Mouse (Mus musculus): ENCODE results near the gene Vmn2r65.

- no peak for TF ChIP-seq CTCF (IDR thresholded peaks at IDR 0.05 in 2 of 3, conservative IDR thresholded peaks at IDR 0.05 in 1 of 3; ENCODE audit: control insufficient read depth in 1 of 3, insufficient read depth in 1 of 3, low read depth in 2 of 3, low read length in 3 of 3, poor library complexity in 1 of 3, severe bottlenecking in 1 of 3)
- no peak for TF ChIP-seq POLR2A (IDR thresholded peaks at IDR 0.05; ENCODE audit: control insufficient read depth in 1 of 2, insufficient read depth in 1 of 2, low read depth in 1 of 2, low read length in 2 of 2, poor library complexity in 1 of 2)
- no peak for TF ChIP-seq ETS1 (IDR thresholded peaks at IDR 0.05; ENCODE audit: low read depth, low read length)
- no peak for TF ChIP-seq POLR2AphosphoS2 (IDR thresholded peaks at IDR 0.05; ENCODE audit: low read length)
- no peak for TF ChIP-seq MYC (IDR thresholded peaks at IDR 0.05; ENCODE audit: low read depth, low read length)
- TF ChIP-seq CHD2 (IDR thresholded peaks at IDR 0.05; ENCODE audit: low read length) = no peak
- no peak for TF ChIP-seq NRF1 (IDR thresholded peaks at IDR 0.05; ENCODE audit: insufficient read depth, low read depth, low read length, poor library complexity, severe bottlenecking)
- TF ChIP-seq POLR2AphosphoS5 (IDR thresholded peaks at IDR 0.05; ENCODE audit: borderline replicate concordance, low read depth, low read length) = no peak
- no peak for TF ChIP-seq USF1 (IDR thresholded peaks at IDR 0.05; ENCODE audit: low read depth, low read length)
- TF ChIP-seq EP300 (IDR thresholded peaks at IDR 0.05; ENCODE audit: low read depth in 1 of 2, low read length in 2 of 2) = no peak
- TF ChIP-seq RAD21 (IDR thresholded peaks at IDR 0.05; ENCODE audit: low read depth, low read length) = no peak
- no peak for TF ChIP-seq TCF12 (IDR thresholded peaks at IDR 0.05; ENCODE audit: low read depth, low read length)
- TF ChIP-seq GABPA (IDR thresholded peaks at IDR 0.05; ENCODE audit: low read depth, low read length) = no peak
Measured at GRCm38 (mm10) chr7:84996694-84997093, 32.8 kb upstream of the Vmn2r65 start.

All from MEL (cell line).